Mouse (Mus musculus) granulocyte monocyte progenitor cell, adult 5-6 weeks (primary cell): ENCODE results near the gene Npc1l1. TPM values are rescaled to one million over a fixed set of nuclear protein-coding genes. Genes with fewer than 3 reads are reported as not detected.

Source experiments
- ATAC-seq: replicated peaks from 2 replicates; pipeline ENCODE4 v1.8.0; 2016; ENCODE audit warnings: mild to moderate bottlenecking, moderate TSS enrichment, inconsistent platforms; ENCODE audit not compliant: poor library complexity, severe bottlenecking
- total RNA-seq, 2 experiments: library from RNA; stranded (forward) in 1 of 2; stranded (reverse) in 1 of 2; fragments of 200-712, 200-1000 nt in 1 of 2; fragments of >200 nt in 1 of 2; fragmentation: Nextera tagmentation in 1 of 2; gene quantifications; 2 replicates each; pipeline ENCODE4 v1.2.3; 2014 to 2017

The Npc1l1 gene
- total RNA-seq, 2 experiments from 2014 or later, result not detected

GRCm38 (mm10) chr11:6165391-6166081, 64.4 kb downstream of the Npc1l1 start:
- no peak for ATAC-seq

- ATAC-seq, result no peak
Observed at GRCm38 (mm10) chr11:6164781-6165180, 65.2 kb downstream of the Npc1l1 start.

GRCm38 (mm10) chr11:6163706-6164105, 66.2 kb downstream of the Npc1l1 start:
- no peak for ATAC-seq

GRCm38 (mm10) chr11:6163062-6163461, 66.9 kb downstream of the Npc1l1 start:
- ATAC-seq, result no peak

GRCm38 (mm10) chr11:6161549-6161948, 68.4 kb downstream of the Npc1l1 start:
- no peak for ATAC-seq

Other genes starting within 250 kb of the Npc1l1 start
- gene Camk2b, start 163.8 kb downstream of the Npc1l1 start, total RNA-seq (2014; fragmentation: Nextera tagmentation), result 1.0 and 2.5 TPM in 2 replicates
- gene Camk2b, start 163.8 kb downstream of the Npc1l1 start, total RNA-seq (2017), result 1.8 and 2.7 TPM in 2 replicates
- not detected in 2 replicates for gene A730071L15Rik, start 30.1 kb downstream of the Npc1l1 start, total RNA-seq (2014; fragmentation: Nextera tagmentation)
- 1.3 TPM in 1 of 2 replicates, not detected in the other for gene A730071L15Rik, start 30.1 kb downstream of the Npc1l1 start, total RNA-seq (2017)
- 27.0 and 29.7 TPM in 2 replicates for gene Nudcd3, start 29.7 kb downstream of the Npc1l1 start, total RNA-seq (2014; fragmentation: Nextera tagmentation)
- 27.0 and 35.4 TPM in 2 replicates for gene Nudcd3, start 29.7 kb downstream of the Npc1l1 start, total RNA-seq (2017)
- 41.7 and 50.7 TPM in 2 replicates for gene Ddx56, start 37.6 kb upstream of the Npc1l1 start, total RNA-seq (2014; fragmentation: Nextera tagmentation)
- 49.0 and 51.7 TPM in 2 replicates for gene Ddx56, start 37.6 kb upstream of the Npc1l1 start, total RNA-seq (2017)
- gene Tmed4, start 44.7 kb upstream of the Npc1l1 start, total RNA-seq (2014; fragmentation: Nextera tagmentation), result 41.8 and 47.2 TPM in 2 replicates
- 39.8 and 50.5 TPM in 2 replicates for gene Tmed4, start 44.7 kb upstream of the Npc1l1 start, total RNA-seq (2017)
- gene Ogdh, start 61.5 kb upstream of the Npc1l1 start, total RNA-seq (2014; fragmentation: Nextera tagmentation), result 144 and 151 TPM in 2 replicates
- 91.3 and 116 TPM in 2 replicates for gene Ogdh, start 61.5 kb upstream of the Npc1l1 start, total RNA-seq (2017)
- 39.9 and 62.9 TPM in 2 replicates for gene Zmiz2, start 158.9 kb upstream of the Npc1l1 start, total RNA-seq (2014; fragmentation: Nextera tagmentation)
- gene Zmiz2, start 158.9 kb upstream of the Npc1l1 start, total RNA-seq (2017), result 6.1 and 10.6 TPM in 2 replicates
- gene Ppia, start 185.3 kb upstream of the Npc1l1 start, total RNA-seq (2014; fragmentation: Nextera tagmentation), result 4,322 and 4,754 TPM in 2 replicates
- gene Ppia, start 185.3 kb upstream of the Npc1l1 start, total RNA-seq (2017), result 1,769 and 2,269 TPM in 2 replicates
- gene H2afv, start 214.3 kb upstream of the Npc1l1 start, total RNA-seq (2014; fragmentation: Nextera tagmentation), result 152 and 264 TPM in 2 replicates
- 119 and 143 TPM in 2 replicates for gene H2afv, start 214.3 kb upstream of the Npc1l1 start, total RNA-seq (2017)
- 29.3 and 36.4 TPM in 2 replicates for gene Purb, start 245.8 kb upstream of the Npc1l1 start, total RNA-seq (2014; fragmentation: Nextera tagmentation)
- 35.7 and 43.4 TPM in 2 replicates for gene Purb, start 245.8 kb upstream of the Npc1l1 start, total RNA-seq (2017)